Mouse (Mus musculus): ENCODE results near the gene Lypd5.

The Lypd5 gene

GRCm38 (mm10) chr7:24359269-24359668, 10.3 kb downstream of the Lypd5 start:
- in situ Hi-C loops (cut with MboI, MseI): loop anchor here (5.0 kb wide), 1 partner anchor 392 kb away; no protein-coding TSS in a partner anchor

- in situ Hi-C loops (cut with MboI, MseI): no loop called here
Observed at GRCm38 (mm10) chr7:24361001-24361400, 12.0 kb downstream of the Lypd5 start.

GRCm38 (mm10) chr7:24363228-24363627, 14.2 kb downstream of the Lypd5 start:
- in situ Hi-C loops (cut with MboI, MseI): no loop called here

GRCm38 (mm10) chr7:24364827-24365226, 15.8 kb downstream of the Lypd5 start:
- in situ Hi-C loops (cut with MboI, MseI): no loop called here

GRCm38 (mm10) chr7:24365258-24366014, 16.4 kb downstream of the Lypd5 start:
- in situ Hi-C loops (cut with MboI, MseI): no loop called here

GRCm38 (mm10) chr7:24366716-24367632, 18.0 kb downstream of the Lypd5 start:
- in situ Hi-C loops (cut with MboI, MseI): no loop called here

GRCm38 (mm10) chr7:24368226-24368625, 19.2 kb downstream of the Lypd5 start:
- in situ Hi-C loops (cut with MboI, MseI): no loop called here

GRCm38 (mm10) chr7:24368946-24369345, 19.9 kb downstream of the Lypd5 start:
- in situ Hi-C loops (cut with MboI, MseI): no loop called here

- in situ Hi-C loops (cut with MboI, MseI): no loop called here
Observed at GRCm38 (mm10) chr7:24369731-24370541, 20.9 kb downstream of the Lypd5 start, which contains the start of gene Kcnn4. TSS of gene Kcnn4 (plus strand) at chr7:24370263.

- in situ Hi-C loops (cut with MboI, MseI): no loop called here
Observed at GRCm38 (mm10) chr7:24371012-24371808, 22.2 kb downstream of the Lypd5 start.

GRCm38 (mm10) chr7:24371809-24372145, 22.8 kb downstream of the Lypd5 start:
- in situ Hi-C loops (cut with MboI, MseI): no loop called here

- in situ Hi-C loops (cut with MboI, MseI): no loop called here
Observed at GRCm38 (mm10) chr7:24372300-24372699, 23.3 kb downstream of the Lypd5 start.

GRCm38 (mm10) chr7:24372786-24373185, 23.8 kb downstream of the Lypd5 start:
- in situ Hi-C loops (cut with MboI, MseI): no loop called here

- in situ Hi-C loops (cut with MboI, MseI): no loop called here
Observed at GRCm38 (mm10) chr7:24373538-24374379, 24.8 kb downstream of the Lypd5 start.

GRCm38 (mm10) chr7:24376456-24376855, 27.5 kb downstream of the Lypd5 start:
- in situ Hi-C loops (cut with MboI, MseI): loop anchor here (5.0 kb wide), 1 partner anchor 294 kb away; the partner anchor contains the start of gene Zfp180

- in situ Hi-C loops (cut with MboI, MseI): loop anchor here (5.0 kb wide), 1 partner anchor 295 kb away; the partner anchor contains the start of gene Zfp180
Observed at GRCm38 (mm10) chr7:24377091-24377865, 28.3 kb downstream of the Lypd5 start.

GRCm38 (mm10) chr7:24378049-24378701, 29.2 kb downstream of the Lypd5 start:
- in situ Hi-C loops (cut with MboI, MseI): loop anchor here (5.0 kb wide), 1 partner anchor 296 kb away; the partner anchor contains the start of gene Zfp180

- in situ Hi-C loops (cut with MboI, MseI): loop anchor here (5.0 to 10.0 kb wide), 3 partner anchors 298 to 1305 kb away; partner anchors contain the start of genes B9d2, Lipe, Tgfb1 and Zfp180
Observed at GRCm38 (mm10) chr7:24379934-24380333, 30.9 kb downstream of the Lypd5 start.
